Mouse (Mus musculus) kidney, postnatal 0 days (tissue): ENCODE measurements around the gene Gm11549. TPM values are rescaled to one million over a fixed set of nuclear protein-coding genes. Genes with fewer than 3 reads are reported as not detected.

Experiments used
- ATAC-seq: fragments of 200-750 bp; cut with Nextera tagmentation; replicated peaks from 2 replicates; pipeline ENCODE4 v1.8.0; 2017; ENCODE audit warnings: low read depth, moderate number of reproducible peaks, moderate TSS enrichment, moderate library complexity; ENCODE audit not compliant: low FRiP score
- DNase-seq: peaks from one replicate; pipeline ENCODE4 v3.0.0-alpha.2; 2016; ENCODE audit warnings: low spot score
- H3K27ac ChIP-seq: fragments of 300-500 bp; sonication (generic); 2 replicates; pipeline ENCODE4 v1.5.1; 2014; ENCODE audit warnings: mild to moderate bottlenecking
- H3K27me3 ChIP-seq: fragments of 300-500 bp; sonication (generic); 2 replicates; pipeline ENCODE4 v1.6.1; 2014; ENCODE audit warnings: low read length, mixed read lengths; ENCODE audit not compliant: insufficient read depth
- H3K36me3 ChIP-seq: fragments of 300-500 bp; sonication (generic); 2 replicates; pipeline ENCODE4 v1.6.1; 2014; ENCODE audit warnings: low read length, mixed read lengths; ENCODE audit not compliant: insufficient read depth
- H3K4me1 ChIP-seq: fragments of 300-500 bp; sonication (generic); replicated peaks from 2 replicates; pipeline ENCODE4 v1.6.1; 2014; ENCODE audit warnings: antibody characterized with exemption, low read length, mixed read lengths; ENCODE audit not compliant: insufficient read depth
- H3K4me2 ChIP-seq: fragments of 300-500 bp; sonication (generic); 2 replicates; pipeline ENCODE4 v1.6.1; 2014; ENCODE audit warnings: mild to moderate bottlenecking, low read length, moderate library complexity, mixed read lengths
- H3K4me3 ChIP-seq: fragments of 300-500 bp; sonication (generic); replicated peaks from 2 replicates; pipeline ENCODE4 v1.5.1; 2014; ENCODE audit warnings: low read depth, low read length
- H3K9ac ChIP-seq: fragments of 300-500 bp; sonication (generic); 2 replicates; pipeline ENCODE4 v1.6.1; 2014; ENCODE audit warnings: low read depth, low read length
- H3K9me3 ChIP-seq: fragments of 300-500 bp; sonication (generic); replicated peaks from 2 replicates; pipeline ENCODE4 v1.6.1; 2016; ENCODE audit warnings: low read length, inconsistent platforms, mixed read lengths
- CTCF ChIP-seq: IDR thresholded peaks from 2 replicates; pipeline ENCODE4 v1.5.1; 2016; ENCODE audit warnings: antibody characterized with exemption, low read depth, mild to moderate bottlenecking, moderate library complexity
- whole genome bisulfite sequencing: fragments of 180-500 bp; shearing (Covaris S2); extraction: QIAGEN DNeasy Blood & Tissue Kit; methylation state at CpG from one replicate; pipeline ENCODE4 v1.1.7; 2014; 5-methylcytosine and 5-hydroxymethylcytosine counted together
- polyA plus RNA-seq: library from polyadenylated mRNA; unstranded; fragments of >200 nt; fragmentation: Nextera tagmentation; extraction: Ambion mirVana; gene quantifications from 2 replicates; pipeline ENCODE4 v1.2.1, GENCODE M21; 2015

Gene Gm11549
- polyA plus RNA-seq, 1 experiment from 2014 or later: not detected

DNA sequence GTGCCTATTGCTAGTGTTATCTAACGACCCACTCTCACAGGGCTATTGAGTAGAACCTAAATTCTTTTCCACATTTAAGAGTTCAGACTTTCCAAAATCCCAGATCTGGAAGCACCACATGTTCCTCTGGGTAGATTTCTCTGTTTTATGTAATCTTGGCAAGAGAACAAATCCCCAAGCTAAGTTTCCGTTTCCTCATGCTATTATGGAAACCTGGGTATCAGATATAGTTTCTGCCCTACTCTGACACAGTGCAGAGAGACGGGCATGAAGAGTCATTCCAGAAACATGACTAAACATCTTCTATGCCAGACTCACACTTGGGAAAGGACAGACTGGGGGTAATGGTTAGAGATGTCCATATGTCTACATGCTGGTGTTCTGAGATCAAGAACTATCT, 2.9 kb upstream of the Gm11549 start:
- Histone ChIP-seq H3K4me3 (no peak overlapping the region), H3K36me3 (no peaks in the 10 kb centered on the region), H3K4me2 (no peak overlapping the region), H3K27me3 (peaks cover 16% of the 10 kb centered on the region), H3K27ac (no peak overlapping the region), H3K9me3 (no peaks in the 10 kb centered on the region), H3K9ac (no peak overlapping the region), H3K4me1 (no peaks in the 10 kb centered on the region)
- no peak for TF ChIP-seq CTCF
- DNase-seq: no peak
- 79% methylated on average over 3 of the region's 3 CpGs for WGBS
- ATAC-seq: no peak

GRCm38 (mm10) chr3:36522137-36522536, 524 bp upstream of the Gm11549 start:
- no peaks in the 10 kb centered on the region for H3K36me3 ChIP-seq
- TF ChIP-seq CTCF: no peak
- no peak overlapping the region for H3K4me3 ChIP-seq
- H3K4me1 ChIP-seq: no peaks in the 10 kb centered on the region
- WGBS: 17% methylated on average over 4 of the region's 4 CpGs
- no peak for DNase-seq
- no peak overlapping the region for H3K27ac ChIP-seq
- H3K9me3 ChIP-seq: no peaks in the 10 kb centered on the region
- H3K27me3 ChIP-seq: peaks cover 23% of the 10 kb centered on the region
- H3K9ac ChIP-seq: no peak overlapping the region
- no peak overlapping the region for H3K4me2 ChIP-seq
- no peak for ATAC-seq

DNA sequence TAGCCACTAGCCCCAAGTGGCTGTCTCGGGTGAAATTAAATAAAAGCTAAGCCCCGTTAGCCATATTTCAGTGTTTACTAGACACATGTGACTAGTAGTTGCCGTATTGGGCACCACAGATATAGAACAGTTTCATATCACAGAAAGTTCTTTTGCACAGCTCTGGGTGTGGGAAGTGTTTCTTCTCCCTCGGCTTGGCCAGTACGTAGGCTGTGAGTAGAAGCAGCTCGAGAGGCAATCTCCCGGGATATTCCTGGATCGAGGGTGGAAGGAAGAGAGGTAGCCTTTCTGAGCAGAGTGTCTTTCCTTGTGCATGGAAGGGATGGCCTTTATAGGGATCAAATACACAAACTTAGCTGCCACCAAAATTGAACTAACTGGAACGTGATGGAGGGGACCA, 5.4 kb downstream of the Gm11549 start:
- TF ChIP-seq CTCF: no peak
- Histone ChIP-seq H3K9me3 (no peaks in the 10 kb centered on the region), H3K4me1 (no peaks in the 10 kb centered on the region)

GRCm38 (mm10) chr3:36511491-36511890, 10.1 kb downstream of the Gm11549 start:
- Histone ChIP-seq H3K27ac (no peak overlapping the region), H3K9ac (no peak overlapping the region), H3K36me3 (no peaks in the 10 kb centered on the region), H3K9me3 (no peaks in the 10 kb centered on the region), H3K4me2 (no peak overlapping the region), H3K27me3 (no peaks in the 10 kb centered on the region), H3K4me1 (no peaks in the 10 kb centered on the region), H3K4me3 (no peak overlapping the region)
- DNase-seq (no peak), ATAC-seq (no peak)
- WGBS: 71% methylated on average over 6 of the region's 6 CpGs
- TF ChIP-seq CTCF: no peak

More for the DNA sequence above, 5.4 kb downstream of the Gm11549 start:
- Histone ChIP-seq H3K36me3 (no peaks in the 10 kb centered on the region), H3K4me2 (no peak overlapping the region), H3K9ac (no peak overlapping the region), H3K4me3 (no peak overlapping the region), H3K27me3 (peaks cover 19% of the 10 kb centered on the region), H3K27ac (no peak overlapping the region)
- no peak for DNase-seq
- 85% methylated on average over 9 of the region's 9 CpGs for WGBS
- ATAC-seq: no peak

DNA sequence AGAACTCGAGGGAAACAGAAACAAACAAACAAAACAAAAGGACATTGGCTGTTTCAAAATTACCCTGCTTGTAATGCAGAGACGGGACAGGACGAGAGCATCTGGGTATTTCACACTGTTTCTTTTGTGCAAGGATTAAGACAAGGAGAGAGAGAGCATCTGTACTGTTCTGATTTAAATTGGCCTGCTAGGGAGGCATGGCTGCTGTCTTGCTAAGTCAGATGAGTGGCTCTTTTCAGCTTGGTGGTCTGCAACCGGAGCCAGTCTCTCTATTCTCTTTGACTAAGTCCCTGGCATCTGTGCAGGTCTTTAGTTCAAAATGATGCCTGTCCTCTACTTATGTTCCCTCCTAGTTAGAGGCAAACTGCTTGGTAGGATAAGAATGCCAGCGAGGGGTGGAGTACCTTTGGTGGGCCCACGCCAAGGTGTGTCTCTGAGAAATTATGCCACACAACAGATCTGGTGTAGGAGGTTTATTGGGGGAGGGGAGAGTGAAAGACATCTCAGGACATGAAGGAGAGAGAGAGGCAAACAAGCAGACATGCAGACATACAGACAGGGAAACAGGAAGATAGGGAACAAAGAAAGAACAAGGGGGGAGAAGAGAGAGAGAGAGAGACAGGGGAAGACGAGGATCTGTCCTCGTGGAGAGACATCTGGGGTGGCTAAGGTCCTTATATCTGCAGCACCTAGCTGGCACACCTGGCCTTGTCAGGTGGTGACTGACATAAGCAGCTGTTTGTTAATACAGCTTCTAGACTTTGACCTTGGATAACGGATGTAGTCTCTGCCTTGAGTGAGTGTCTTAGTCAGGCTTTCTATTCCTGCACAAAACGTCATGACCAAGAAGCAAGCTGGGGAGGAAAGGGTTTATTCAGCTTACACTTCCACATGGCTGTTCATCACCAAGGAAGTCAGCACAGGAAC, 15.5 kb downstream of the Gm11549 start:
- no peaks in the 10 kb centered on the region for H3K9me3 ChIP-seq
- no peak for TF ChIP-seq CTCF
- WGBS: 69% methylated on average over 10 of the region's 10 CpGs

GRCm38 (mm10) chr3:36505306-36505705, 16.3 kb downstream of the Gm11549 start:
- no peak for TF ChIP-seq CTCF
- 88% methylated on average over 8 of the region's 8 CpGs for WGBS
- no peak overlapping the region for H3K9ac ChIP-seq
- H3K4me3 ChIP-seq: no peak overlapping the region
- DNase-seq: no peak
- no peak overlapping the region for H3K27ac ChIP-seq
- no peaks in the 10 kb centered on the region for H3K4me1 ChIP-seq
- H3K9me3 ChIP-seq: no peaks in the 10 kb centered on the region
- no peaks in the 10 kb centered on the region for H3K27me3 ChIP-seq
- ATAC-seq: no peak
- no peaks in the 10 kb centered on the region for H3K36me3 ChIP-seq
- no peak overlapping the region for H3K4me2 ChIP-seq

More for the DNA sequence above, 15.5 kb downstream of the Gm11549 start:
- H3K27me3 ChIP-seq: no peaks in the 10 kb centered on the region
- no peaks in the 10 kb centered on the region for H3K4me1 ChIP-seq
- H3K9ac ChIP-seq: no peak overlapping the region
- H3K27ac ChIP-seq: no peak overlapping the region
- H3K4me3 ChIP-seq: no peak overlapping the region
- DNase-seq (no peak), ATAC-seq (no peak)
- H3K36me3 ChIP-seq: no peaks in the 10 kb centered on the region
- no peak overlapping the region for H3K4me2 ChIP-seq
